Mouse (Mus musculus) neural tube, embryonic 11.5 days (tissue): Measurements from ENCODE around the gene Dennd4c. TPM values are rescaled to one million over a fixed set of nuclear protein-coding genes. Genes with fewer than 3 reads are reported as not detected.

Experiments used
- ATAC-seq: fragments of 200-750 bp; cut with Nextera tagmentation; 2 replicates; pipeline ENCODE4 v1.8.0; 2017; ENCODE audit warnings: moderate number of reproducible peaks, mild to moderate bottlenecking, moderate TSS enrichment, moderate library complexity; ENCODE audit not compliant: insufficient read depth, low FRiP score, low TSS enrichment
- DNase-seq: peaks from one replicate; pipeline ENCODE4 v3.0.0-alpha.2; 2015; ENCODE audit warnings: low spot score
- H3K27ac ChIP-seq: fragments of 300-500 bp; sonication (generic); 2 replicates; pipeline ENCODE4 v1.5.1; 2014; ENCODE audit warnings: low read depth, mild to moderate bottlenecking, low read length
- H3K27me3 ChIP-seq: fragments of 300-500 bp; sonication (generic); 2 replicates; pipeline ENCODE4 v1.6.1; 2014; ENCODE audit warnings: mild to moderate bottlenecking, low read length, mixed read lengths; ENCODE audit not compliant: control insufficient read depth, insufficient read depth
- H3K36me3 ChIP-seq: fragments of 300-500 bp; sonication (generic); 2 replicates; pipeline ENCODE4 v1.6.1; 2014; ENCODE audit warnings: mild to moderate bottlenecking, low read length, moderate library complexity, mixed read lengths; ENCODE audit not compliant: control insufficient read depth, insufficient read depth
- H3K4me1 ChIP-seq: fragments of 300-500 bp; sonication (generic); 2 replicates; pipeline ENCODE4 v1.6.1; 2014; ENCODE audit warnings: low read length, mixed read lengths; ENCODE audit not compliant: control insufficient read depth, insufficient read depth
- H3K4me2 ChIP-seq: fragments of 300-500 bp; sonication (generic); 2 replicates; pipeline ENCODE4 v1.6.1; 2014; ENCODE audit warnings: low read depth, mild to moderate bottlenecking, moderate library complexity
- H3K4me3 ChIP-seq: fragments of 300-500 bp; sonication (generic); 2 replicates; pipeline ENCODE4 v1.5.1; 2014; ENCODE audit warnings: low read depth, low read length
- H3K9ac ChIP-seq: fragments of 300-500 bp; sonication (generic); 2 replicates; pipeline ENCODE4 v1.6.1; 2014; ENCODE audit warnings: mild to moderate bottlenecking, low read length
- H3K9me3 ChIP-seq: fragments of 300-500 bp; sonication (generic); 2 replicates; pipeline ENCODE4 v1.6.1; 2016; ENCODE audit warnings: low read length; ENCODE audit not compliant: control insufficient read depth
- WGBS: fragments of 180-500 bp; shearing (Covaris S2); extraction: QIAGEN DNeasy Blood & Tissue Kit; methylation state at CpG from one replicate; pipeline ENCODE4 v1.1.7; 2014; 5-methylcytosine and 5-hydroxymethylcytosine counted together
- polyA plus RNA-seq: library from polyadenylated mRNA; unstranded; fragments of >200 nt; fragmentation: Nextera tagmentation; extraction: Ambion mirVana; gene quantifications from 2 replicates; pipeline ENCODE4 v1.2.1, GENCODE M21; 2014

Dennd4c gene
- polyA plus RNA-seq, 1 experiment from 2014 or later = 6.7 TPM

- no peaks in the 10 kb centered on the region for H3K36me3 ChIP-seq
- no peak overlapping the region for H3K4me2 ChIP-seq
- no peaks in the 10 kb centered on the region for H3K27me3 ChIP-seq
- no peak overlapping the region for H3K27ac ChIP-seq
- DNase-seq (no peak), ATAC-seq (no peak)
- H3K9ac ChIP-seq = no peak overlapping the region
- no peak overlapping the region for H3K4me3 ChIP-seq
- no peaks in the 10 kb centered on the region for H3K4me1 ChIP-seq
- 94% methylated on average over 1 of the region's 1 CpGs for WGBS
- no peaks in the 10 kb centered on the region for H3K9me3 ChIP-seq
These were observed 31.2 kb upstream of the Dennd4c start for GRCm38 (mm10) chr4:86717176-86717575.

GRCm38 (mm10) chr4:86718878-86719577 lies 29.3 kb upstream of the Dennd4c start:
- no peak overlapping the region for H3K4me3 ChIP-seq
- no peak for ATAC-seq
- H3K27ac ChIP-seq = no peak overlapping the region
- H3K27me3 ChIP-seq = no peaks in the 10 kb centered on the region
- no peak for DNase-seq
- 74% methylated on average over 4 of the region's 4 CpGs for WGBS
- no peak overlapping the region for H3K9ac ChIP-seq
- H3K4me1 ChIP-seq = no peaks in the 10 kb centered on the region
- H3K36me3 ChIP-seq = no peaks in the 10 kb centered on the region
- H3K4me2 ChIP-seq = no peak overlapping the region
- H3K9me3 ChIP-seq = no peaks in the 10 kb centered on the region

GRCm38 (mm10) chr4:86721856-86722358 lies 26.4 kb upstream of the Dennd4c start:
- no peaks in the 10 kb centered on the region for H3K9me3 ChIP-seq
- no peaks in the 10 kb centered on the region for H3K36me3 ChIP-seq
- no peak for DNase-seq
- no peak overlapping the region for H3K4me2 ChIP-seq
- 80% methylated on average over 8 of the region's 8 CpGs for WGBS
- H3K9ac ChIP-seq = no peak overlapping the region
- no peaks in the 10 kb centered on the region for H3K4me1 ChIP-seq
- H3K27me3 ChIP-seq = no peaks in the 10 kb centered on the region
- no peak overlapping the region for H3K27ac ChIP-seq
- ATAC-seq = no peak
- no peak overlapping the region for H3K4me3 ChIP-seq

- Histone ChIP-seq H3K4me3 (no peak overlapping the region), H3K4me2 (no peak overlapping the region), H3K36me3 (no peaks in the 10 kb centered on the region), H3K27me3 (no peaks in the 10 kb centered on the region), H3K4me1 (no peaks in the 10 kb centered on the region), H3K9me3 (no peaks in the 10 kb centered on the region), H3K27ac (no peak overlapping the region), H3K9ac (no peak overlapping the region)
- ATAC-seq (no peak), DNase-seq (no peak)
- WGBS = 56% methylated on average over 4 of the region's 4 CpGs
These were observed 23.2 kb upstream of the Dennd4c start for GRCm38 (mm10) chr4:86725175-86725574.

GRCm38 (mm10) chr4:86726141-86726540 lies 22.2 kb upstream of the Dennd4c start:
- Histone ChIP-seq H3K4me1 (no peaks in the 10 kb centered on the region), H3K36me3 (no peaks in the 10 kb centered on the region), H3K9me3 (no peaks in the 10 kb centered on the region), H3K4me2 (no peak overlapping the region), H3K9ac (no peak overlapping the region), H3K27me3 (no peaks in the 10 kb centered on the region), H3K27ac (no peak overlapping the region), H3K4me3 (no peak overlapping the region)
- no peak for DNase-seq
- WGBS = 94% methylated on average over 5 of the region's 5 CpGs
- ATAC-seq = no peak

GRCm38 (mm10) chr4:86729829-86730228 lies 18.5 kb upstream of the Dennd4c start:
- Histone ChIP-seq H3K4me1 (no peaks in the 10 kb centered on the region), H3K9ac (no peak overlapping the region), H3K9me3 (no peaks in the 10 kb centered on the region), H3K4me3 (no peak overlapping the region), H3K27ac (no peak overlapping the region), H3K36me3 (no peaks in the 10 kb centered on the region), H3K4me2 (no peak overlapping the region), H3K27me3 (no peaks in the 10 kb centered on the region)
- 86% methylated on average over 6 of the region's 6 CpGs for WGBS
- DNase-seq = no peak
- ATAC-seq = no peak

- no peak for ATAC-seq
- 88% methylated on average over 19 of the region's 19 CpGs for WGBS
These were observed 14.1 kb upstream of the Dennd4c start for GRCm38 (mm10) chr4:86734088-86734841.

GRCm38 (mm10) chr4:86739308-86739993 lies 8.9 kb upstream of the Dennd4c start:
- ATAC-seq (no peak), DNase-seq (no peak)
- H3K27me3 ChIP-seq = no peaks in the 10 kb centered on the region
- no peak overlapping the region for H3K4me2 ChIP-seq
- no peak overlapping the region for H3K4me3 ChIP-seq
- no peak overlapping the region for H3K27ac ChIP-seq
- no peaks in the 10 kb centered on the region for H3K4me1 ChIP-seq
- H3K36me3 ChIP-seq = no peaks in the 10 kb centered on the region
- no peak overlapping the region for H3K9ac ChIP-seq
- no peaks in the 10 kb centered on the region for H3K9me3 ChIP-seq
- WGBS = 85% methylated on average over 5 of the region's 5 CpGs

More at GRCm38 (mm10) chr4:86734088-86734841, 14.1 kb upstream of the Dennd4c start:
- Histone ChIP-seq H3K4me2 (no peak overlapping the region), H3K4me1 (no peaks in the 10 kb centered on the region), H3K27me3 (no peaks in the 10 kb centered on the region), H3K9me3 (no peaks in the 10 kb centered on the region), H3K36me3 (no peaks in the 10 kb centered on the region), H3K4me3 (no peak overlapping the region), H3K27ac (no peak overlapping the region), H3K9ac (no peak overlapping the region)
- no peak for DNase-seq
